Mouse (Mus musculus): ENCODE results near the gene Trim32. TPM values are rescaled to one million over a fixed set of nuclear protein-coding genes. Genes with fewer than 3 reads are reported as not detected.
A peak's percentile ranks its signal among the peaks of the same experiment; 100 is the strongest.

Gene Trim32
- 100 to 1,000 TPM; 215 to 234 TPM for total RNA-seq (2021)

GRCm38 (mm10) chr4:65604504-65605150, at the start of gene Trim32:
Trim32 (plus strand) TSS chr4:65604986.
- DNase-seq (ENCODE audit: extremely low spot score in 1 of 2, low spot score in 1 of 2), result peak; percentile 100

DNA sequence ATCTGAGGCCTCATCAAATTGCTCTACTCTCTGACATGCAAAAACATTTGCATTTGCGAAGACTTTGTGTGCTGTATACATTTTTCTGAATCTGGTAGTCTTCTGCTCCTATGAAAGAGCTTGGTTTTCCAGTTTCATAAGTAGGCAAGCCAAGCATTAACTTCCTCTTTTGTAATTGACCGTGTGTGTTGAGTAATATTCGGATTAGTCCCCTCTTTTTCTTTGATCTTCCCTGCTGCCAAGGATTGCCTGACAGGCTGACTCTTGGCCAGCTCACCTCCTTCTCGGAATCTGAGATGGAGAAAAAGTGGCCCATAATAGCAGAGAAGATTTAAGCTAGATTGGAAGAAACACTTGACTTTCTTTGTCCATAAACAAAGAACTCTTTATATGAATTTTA, 39.3 kb upstream of the Trim32 start:
- no peak for DNase-seq (ENCODE audit: extremely low spot score in 1 of 2, low spot score in 1 of 2)

- DNase-seq (ENCODE audit: extremely low spot score in 1 of 2, low spot score in 1 of 2), result no peak
Observed at GRCm38 (mm10) chr4:65580254-65580653, 24.5 kb upstream of the Trim32 start.

- no peak for DNase-seq (ENCODE audit: extremely low spot score in 1 of 2, low spot score in 1 of 2)
Observed at GRCm38 (mm10) chr4:65586947-65587346, 17.8 kb upstream of the Trim32 start.

GRCm38 (mm10) chr4:65589780-65590179, 15.0 kb upstream of the Trim32 start:
- no peak for DNase-seq (ENCODE audit: extremely low spot score in 1 of 2, low spot score in 1 of 2)

DNA sequence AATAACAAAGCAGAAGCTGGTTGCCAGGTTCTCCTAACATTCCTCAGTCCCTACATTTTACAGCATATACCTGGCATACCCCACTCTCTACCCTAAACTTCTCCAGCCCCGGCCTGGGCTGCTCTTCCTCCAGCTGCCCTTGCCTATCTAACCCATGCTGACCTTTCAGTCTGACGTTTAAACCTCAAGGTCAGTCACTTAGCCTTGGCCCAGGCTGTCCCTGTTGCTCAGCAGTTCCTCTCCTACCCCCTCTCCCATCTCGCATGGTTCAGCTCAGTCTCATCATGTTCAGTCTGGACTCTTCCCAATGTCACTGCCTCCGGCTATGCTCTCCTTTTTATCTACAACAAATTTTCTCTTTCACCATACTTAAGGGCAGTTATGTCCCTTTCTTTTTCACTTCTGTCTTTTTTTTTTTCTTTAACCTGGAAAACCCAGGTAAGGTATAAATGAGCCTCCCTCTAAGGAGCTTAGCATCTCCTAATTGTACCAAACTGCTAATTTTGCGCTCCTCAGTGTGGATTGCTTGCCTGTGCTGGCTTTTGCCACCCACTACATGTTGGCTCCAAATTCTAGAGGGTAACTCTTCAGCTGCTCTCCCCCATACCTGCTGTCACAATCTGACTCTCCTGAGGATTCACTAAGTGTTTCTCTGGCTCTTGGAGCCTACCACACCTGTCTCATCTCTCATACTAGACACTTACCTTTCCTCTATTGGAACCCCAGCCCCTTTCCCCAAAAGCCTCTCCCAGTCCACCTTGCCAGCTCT, 10.0 kb upstream of the Trim32 start:
- DNase-seq (ENCODE audit: extremely low spot score in 1 of 2, low spot score in 1 of 2), result no peak

DNA sequence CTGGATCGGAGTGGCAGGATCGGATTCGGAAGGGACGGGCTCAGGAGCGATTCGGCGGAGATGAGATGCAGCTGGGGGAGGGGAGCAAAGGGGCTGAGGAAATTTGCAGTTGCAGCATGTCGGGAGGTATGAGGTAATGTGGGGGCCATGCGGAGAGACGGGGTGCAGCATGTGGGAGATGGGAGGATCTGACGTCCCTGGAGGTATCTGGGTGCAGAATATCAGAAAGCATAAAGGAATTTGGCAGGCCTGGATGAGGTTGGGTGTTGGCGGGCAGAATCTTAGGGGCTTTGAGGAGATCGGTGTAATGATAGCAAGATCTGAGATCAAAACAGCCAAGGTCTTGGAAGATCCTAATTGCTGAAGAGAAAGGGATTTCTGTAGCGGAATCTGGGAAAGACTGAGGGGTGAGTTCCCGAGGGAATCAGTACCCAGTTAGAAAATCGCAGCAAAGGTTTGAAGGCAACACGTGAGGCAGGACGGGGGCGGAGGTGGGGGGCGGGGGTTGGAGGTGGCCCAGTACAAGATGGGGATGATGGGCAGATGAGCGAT, 441 bp downstream of the Trim32 start:
- DNase-seq (ENCODE audit: extremely low spot score in 1 of 2, low spot score in 1 of 2), result no peak

GRCm38 (mm10) chr4:65607184-65607631, 2.4 kb downstream of the Trim32 start:
- DNase-seq (ENCODE audit: extremely low spot score in 1 of 2, low spot score in 1 of 2), result no peak

- DNase-seq (ENCODE audit: extremely low spot score in 1 of 2, low spot score in 1 of 2), result no peak
Observed at GRCm38 (mm10) chr4:65608112-65608511, 3.3 kb downstream of the Trim32 start.

DNA sequence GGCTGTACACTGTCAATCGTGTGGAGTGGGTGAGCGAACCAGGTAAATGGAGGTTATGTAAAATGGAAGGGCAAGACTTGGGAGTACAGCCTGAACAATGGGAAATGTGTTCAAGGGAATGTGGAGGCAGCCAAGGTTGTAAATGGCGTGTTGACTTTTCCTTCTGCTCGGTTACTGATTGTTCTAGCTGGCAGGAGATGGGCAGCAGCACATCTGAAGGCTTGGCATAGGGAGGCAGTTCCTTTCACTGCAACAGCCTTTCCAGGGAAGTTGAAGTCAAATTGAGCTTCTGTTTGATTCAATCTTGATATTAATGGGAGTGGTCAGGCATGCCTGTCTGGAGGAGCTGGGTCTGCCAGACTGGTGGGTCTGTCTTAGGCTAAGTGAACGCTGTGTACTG, 5.5 kb downstream of the Trim32 start:
- DNase-seq (ENCODE audit: extremely low spot score in 1 of 2, low spot score in 1 of 2), result no peak

DNA sequence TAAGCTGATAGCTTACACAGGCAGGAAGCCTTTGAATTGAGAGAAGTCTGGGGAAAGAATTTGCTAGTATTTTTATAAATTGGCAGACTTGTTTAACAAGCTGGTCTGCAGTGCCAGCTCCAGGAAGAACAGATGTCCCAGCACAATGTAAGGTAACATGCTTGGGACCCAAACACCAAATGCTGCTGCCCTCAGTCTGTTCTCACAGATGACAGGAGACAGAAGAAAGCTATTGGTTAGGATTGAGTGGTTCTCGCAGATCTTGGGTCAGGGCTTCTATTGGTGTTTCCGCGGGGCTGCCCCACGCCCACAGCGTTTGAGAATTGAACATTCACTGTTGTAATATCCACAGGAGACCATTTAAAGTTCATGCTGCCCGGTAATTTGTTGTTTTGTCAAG, 6.1 kb downstream of the Trim32 start:
- DNase-seq (ENCODE audit: extremely low spot score in 1 of 2, low spot score in 1 of 2), result no peak

GRCm38 (mm10) chr4:65613135-65613534, 8.3 kb downstream of the Trim32 start:
- no peak for DNase-seq (ENCODE audit: extremely low spot score in 1 of 2, low spot score in 1 of 2)

- DNase-seq (ENCODE audit: extremely low spot score in 1 of 2, low spot score in 1 of 2), result no peak
Observed at GRCm38 (mm10) chr4:65620125-65620524, 15.3 kb downstream of the Trim32 start.

GRCm38 (mm10) chr4:65638231-65638630, 33.4 kb downstream of the Trim32 start:
- DNase-seq (ENCODE audit: extremely low spot score in 1 of 2, low spot score in 1 of 2), result no peak

DNA sequence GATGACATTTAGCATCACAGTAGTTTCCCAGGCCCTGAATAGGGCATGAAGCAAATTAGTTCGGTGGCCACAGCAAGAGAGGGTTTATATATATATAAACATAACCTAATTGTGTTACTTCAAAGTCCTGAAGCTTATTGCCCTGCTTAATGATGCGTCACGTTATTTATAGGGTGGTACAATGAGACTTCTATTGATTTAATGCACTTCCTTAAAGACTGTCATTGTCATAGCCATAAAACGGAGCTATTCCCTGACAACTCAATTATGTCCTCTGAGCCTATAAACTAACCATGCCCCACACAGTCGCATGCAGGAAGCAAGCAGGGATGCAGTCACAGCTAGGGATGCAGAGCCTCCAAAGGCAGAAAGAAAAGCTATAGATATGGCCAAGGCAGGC, 37.8 kb downstream of the Trim32 start:
- no peak for DNase-seq (ENCODE audit: extremely low spot score in 1 of 2, low spot score in 1 of 2)

DNA sequence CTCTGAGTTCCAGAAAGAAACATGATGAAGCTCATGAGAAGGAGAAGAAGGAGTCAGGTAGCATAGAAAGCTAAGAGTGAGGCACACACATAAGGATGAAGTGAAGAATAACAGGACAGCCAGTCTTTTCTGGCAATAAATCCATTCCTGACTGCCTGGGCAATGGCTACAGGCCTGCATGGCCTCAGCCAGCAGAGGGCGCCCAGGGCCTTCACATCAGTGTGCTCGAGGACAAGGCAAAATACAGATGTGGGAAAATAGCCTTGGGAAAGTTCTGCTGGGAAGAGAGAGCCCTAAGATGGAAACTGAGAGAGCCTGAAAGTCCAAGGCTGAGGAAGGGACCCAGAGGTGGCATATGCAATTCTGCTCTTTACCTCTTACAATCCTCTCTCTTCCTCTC, 49.9 kb downstream of the Trim32 start:
- peak; percentile 71 to 93 for DNase-seq (ENCODE audit: extremely low spot score in 1 of 2, low spot score in 1 of 2)

DNA sequence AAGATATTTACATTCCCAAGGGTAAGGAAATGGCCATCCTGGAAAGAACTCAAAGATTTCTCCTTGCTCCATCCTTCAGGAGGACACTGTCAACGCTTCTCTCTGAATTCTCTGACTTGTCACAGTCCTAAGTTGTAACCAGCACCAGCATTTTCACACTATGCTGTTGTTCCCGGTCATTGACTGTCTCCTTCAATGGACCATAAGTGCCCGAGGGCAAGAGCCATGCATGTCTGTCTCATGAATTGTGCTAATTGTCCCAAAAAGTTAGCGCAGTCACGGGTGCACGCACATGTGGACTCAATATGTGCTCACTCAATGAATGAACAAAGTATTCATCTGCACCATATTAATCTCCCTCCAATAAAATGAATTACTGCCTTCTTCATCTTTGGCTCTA, 58.4 kb downstream of the Trim32 start:
- DNase-seq (ENCODE audit: extremely low spot score in 1 of 2, low spot score in 1 of 2), result no peak

Data from layer of hippocampus, postnatal 25 days (tissue).